Mouse (Mus musculus) liver, embryonic 14.5 days (tissue): Measurements from ENCODE around the gene Mrpl44. TPM values are rescaled to one million over a fixed set of nuclear protein-coding genes. Genes with fewer than 3 reads are reported as not detected.

ENCODE experiments used
- ATAC-seq: fragments of 200-750 bp; cut with Nextera tagmentation; 2 replicates; pipeline ENCODE4 v1.8.0; 2017; ENCODE audit warnings: moderate number of reproducible peaks, mild to moderate bottlenecking, moderate library complexity; ENCODE audit not compliant: insufficient read depth
- DNase-seq, 3 experiments: peaks; one replicate each; pipeline ENCODE4 v3.0.0-alpha.2; 2012 to 2013; ENCODE audit warnings: low read depth in 3 of 3, low spot score in 3 of 3
- H3K27ac ChIP-seq: fragments of 300-500 bp; sonication (generic); 2 replicates; pipeline ENCODE4 v1.5.1; 2014; ENCODE audit warnings: moderate library complexity, mild to moderate bottlenecking, control low read depth, inconsistent platforms
- H3K27me3 ChIP-seq: fragments of 300-500 bp; sonication (generic); 2 replicates; pipeline ENCODE4 v1.6.1; 2014; ENCODE audit warnings: mild to moderate bottlenecking, low read length, moderate library complexity; ENCODE audit not compliant: control insufficient read depth, insufficient read depth
- H3K36me3 ChIP-seq: fragments of 300-500 bp; sonication (generic); replicated peaks from 2 replicates; pipeline ENCODE4 v1.6.1; 2014; ENCODE audit warnings: low read depth; ENCODE audit not compliant: control insufficient read depth, insufficient read depth
- H3K4me1 ChIP-seq, 2 experiments: fragments of 200-500 bp in 1 of 2; fragments of 300-500 bp in 1 of 2; sonication (generic) in 1 of 2; replicated peaks; 2 replicates each; pipeline ENCODE4 v1.6.1; 2012 to 2014; ENCODE audit warnings: antibody characterized with exemption in 1 of 2, inconsistent platforms in 1 of 2, low read length in 1 of 2; ENCODE audit not compliant: control insufficient read depth in 2 of 2, insufficient read depth in 2 of 2
- H3K4me2 ChIP-seq: fragments of 300-500 bp; sonication (generic); 2 replicates; pipeline ENCODE4 v1.6.1; 2014; ENCODE audit warnings: low read depth, mild to moderate bottlenecking, control low read depth, moderate library complexity
- H3K4me3 ChIP-seq, 2 experiments: fragments of 200-500 bp in 1 of 2; fragments of 300-500 bp in 1 of 2; sonication (generic) in 1 of 2; 2 replicates each; pipeline ENCODE4 v1.5.1; 2012 to 2014; ENCODE audit warnings: low read depth in 2 of 2, low read length in 2 of 2, mild to moderate bottlenecking in 2 of 2, control low read depth in 1 of 2, inconsistent platforms in 1 of 2, moderate library complexity in 1 of 2; ENCODE audit not compliant: insufficient read depth in 1 of 2
- H3K9ac ChIP-seq: fragments of 300-500 bp; sonication (generic); replicated peaks from 2 replicates; pipeline ENCODE4 v1.6.1; 2014; ENCODE audit warnings: mild to moderate bottlenecking, control low read depth, moderate library complexity
- H3K9me3 ChIP-seq: fragments of 300-500 bp; sonication (generic); 2 replicates; pipeline ENCODE4 v1.6.1; 2016; ENCODE audit warnings: low read length, mixed read lengths; ENCODE audit not compliant: control insufficient read depth
- CTCF ChIP-seq: IDR thresholded peaks from 2 replicates; pipeline ENCODE4 v1.5.1; 2016; ENCODE audit warnings: antibody characterized with exemption, low read depth, control low read depth
- EP300 ChIP-seq: IDR thresholded peaks from 2 replicates; pipeline ENCODE4 v1.6.1; 2016; ENCODE audit warnings: antibody characterized with exemption, low read depth
- WGBS: fragments of 180-500 bp; shearing (Covaris S2); extraction: QIAGEN DNeasy Blood & Tissue Kit; methylation state at CpG from one replicate; pipeline ENCODE4 v1.1.7; 2014; ENCODE audit not compliant: insufficient replicate concordance; 5-methylcytosine and 5-hydroxymethylcytosine counted together
- polyA plus RNA-seq, 2 experiments: library from polyadenylated mRNA; depleted of rRNA in 1 of 2; stranded (reverse) in 1 of 2; unstranded in 1 of 2; fragments of >200 nt; fragmentation: Nextera tagmentation in 1 of 2; extraction: Ambion mirVana in 1 of 2; gene quantifications; 2 replicates each; pipeline versions ENCODE4 v1.2.1 to v1.2.3; 2012 to 2014

Gene Mrpl44
- polyA plus RNA-seq, 2 experiments, result 12.5 to 19.5 TPM

- Histone ChIP-seq H3K9me3 (no peaks in the 10 kb centered on the region), H3K27ac (no peak overlapping the region), H3K27me3 (no peaks in the 10 kb centered on the region), H3K4me2 (peak overlapping the region; percentile 86), H3K9ac (peak overlapping the region; percentile 86), H3K4me1 (peaks cover 16 to 22% of the 10 kb centered on the region in 2 experiments), H3K36me3 (no peaks in the 10 kb centered on the region), H3K4me3 (peak overlapping the region; percentile 78 to 87)
- ATAC-seq (peak; percentile 92), DNase-seq (peak; percentile 63 to 68 (median 66))
- under 1% methylated on average over 64 of the region's 65 CpGs for WGBS
- TF ChIP-seq EP300 (0 out of 2 replicates have a peak, but pooled peaks have one; percentile 16), CTCF (no peak)
Measured at GRCm38 (mm10) chr1:79761106-79761916, 14.5 kb upstream of the Mrpl44 start.

- Histone ChIP-seq H3K9me3 (no peaks in the 10 kb centered on the region), H3K36me3 (no peaks in the 10 kb centered on the region), H3K9ac (peak overlapping the region; percentile 86), H3K4me2 (peak overlapping the region; percentile 86), H3K27me3 (no peaks in the 10 kb centered on the region), H3K27ac (no peak overlapping the region), H3K4me3 (peak overlapping the region; percentile 78 to 87), H3K4me1 (peaks cover 16 to 20% of the 10 kb centered on the region in 2 experiments)
- DNase-seq (no peak), ATAC-seq (peak; percentile 21)
- TF ChIP-seq EP300, result no peak
- no peak for TF ChIP-seq CTCF
- WGBS, result 1% methylated on average over 6 of the region's 6 CpGs
Measured at GRCm38 (mm10) chr1:79761917-79762271, 13.9 kb upstream of the Mrpl44 start.

GRCm38 (mm10) chr1:79762282-79763250 lies 13.3 kb upstream of the Mrpl44 start:
- no peak for TF ChIP-seq CTCF
- TF ChIP-seq EP300, result no peak
- peak; percentile 26 to 44 (median 39) for DNase-seq
- no peak overlapping the region for H3K27ac ChIP-seq

GRCm38 (mm10) chr1:79764031-79764430 lies 11.8 kb upstream of the Mrpl44 start:
- Histone ChIP-seq H3K9ac (no peak overlapping the region), H3K4me1 (peaks cover 16 to 20% of the 10 kb centered on the region in 2 experiments), H3K4me2 (no peak overlapping the region), H3K36me3 (no peaks in the 10 kb centered on the region), H3K9me3 (no peaks in the 10 kb centered on the region), H3K4me3 (no peak overlapping the region), H3K27me3 (no peaks in the 10 kb centered on the region), H3K27ac (no peak overlapping the region)
- WGBS, result 78% methylated on average over 2 of the region's 2 CpGs
- ATAC-seq (no peak), DNase-seq (no peak)
- no peak for TF ChIP-seq EP300
- TF ChIP-seq CTCF, result no peak

More at GRCm38 (mm10) chr1:79762282-79763250, 13.3 kb upstream of the Mrpl44 start:
- Histone ChIP-seq H3K4me2 (peak overlapping the region; percentile 86), H3K4me3 (peak overlapping the region; percentile 26 to 87; a peak in 3 of 4 replicates), H3K9me3 (no peaks in the 10 kb centered on the region), H3K9ac (peak overlapping the region; percentile 86; the same call in 1 of the 2 replicates), H3K27me3 (no peaks in the 10 kb centered on the region), H3K36me3 (no peaks in the 10 kb centered on the region), H3K4me1 (peaks cover 16 to 20% of the 10 kb centered on the region in 2 experiments)
- WGBS, result 27% methylated on average over 16 of the region's 16 CpGs
- ATAC-seq, result peak; percentile 58

GRCm38 (mm10) chr1:79764483-79764882 lies 11.3 kb upstream of the Mrpl44 start:
- 22% methylated on average over 1 of the region's 1 CpGs for WGBS
- no peaks in the 10 kb centered on the region for H3K27me3 ChIP-seq
- no peaks in the 10 kb centered on the region for H3K36me3 ChIP-seq
- TF ChIP-seq EP300 (no peak), CTCF (no peak)
- H3K27ac ChIP-seq, result no peak overlapping the region
- no peak overlapping the region for H3K9ac ChIP-seq
- H3K4me2 ChIP-seq, result no peak overlapping the region
- H3K9me3 ChIP-seq, result no peaks in the 10 kb centered on the region
- peaks cover 16 to 20% of the 10 kb centered on the region in 2 experiments for H3K4me1 ChIP-seq
- H3K4me3 ChIP-seq, result no peak overlapping the region
- ATAC-seq, result no peak
- no peak for DNase-seq
